Mouse (Mus musculus): ENCODE results near the gene Ddx60.

DNA sequence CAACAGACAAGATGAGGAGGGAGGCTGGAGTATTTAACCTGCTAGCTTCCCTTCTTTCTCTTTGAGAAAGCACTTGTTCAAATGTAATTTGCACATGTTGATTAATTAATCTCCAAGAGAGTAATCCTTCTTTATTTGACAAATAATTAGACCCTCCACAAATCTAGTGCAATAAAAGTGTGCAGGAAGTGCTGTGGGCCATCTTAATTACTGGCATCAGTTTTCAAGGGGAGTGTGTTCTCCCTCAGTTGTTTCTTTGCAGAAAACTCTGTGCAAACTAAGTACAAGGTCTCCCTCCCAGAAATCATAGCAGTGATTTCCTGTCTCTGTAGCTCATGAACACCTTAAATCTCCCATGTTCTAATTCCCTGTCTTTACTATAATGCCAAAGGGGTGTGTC, 140.4 kb downstream of the Ddx60 start:
- TF ChIP-seq POLR2A (IDR thresholded peaks at IDR 0.05; ENCODE audit: borderline replicate concordance, control insufficient read depth, low read depth, low read length), result no peak
- no peak for TF ChIP-seq CTCF (IDR thresholded peaks at IDR 0.05; ENCODE audit: control insufficient read depth, insufficient read depth, low read length)
